Mouse (Mus musculus): ENCODE data around the gene Golt1a.

Golt1a gene

GRCm38 (mm10) chr1:133309652-133310267, at the start of gene Golt1a:
Golt1a (plus strand) TSS chr1:133309800.
- WGBS = 76% methylated on average over 14 of the region's 14 CpGs

- WGBS = 55% methylated on average over 6 of the region's 6 CpGs
Observed at GRCm38 (mm10) chr1:133262628-133263027, 47.0 kb upstream of the Golt1a start.

GRCm38 (mm10) chr1:133263134-133263533, 46.5 kb upstream of the Golt1a start:
- WGBS = 87% methylated on average over 7 of the region's 7 CpGs

- 82% methylated on average over 12 of the region's 12 CpGs for WGBS
Observed at GRCm38 (mm10) chr1:133264367-133264766, 45.2 kb upstream of the Golt1a start.

- WGBS = 78% methylated on average over 11 of the region's 11 CpGs
Observed at GRCm38 (mm10) chr1:133265114-133265766, 44.4 kb upstream of the Golt1a start.

GRCm38 (mm10) chr1:133267094-133267493, 42.5 kb upstream of the Golt1a start:
- WGBS = 72% methylated on average over 3 of the region's 3 CpGs

GRCm38 (mm10) chr1:133267813-133268492, 41.6 kb upstream of the Golt1a start:
- WGBS = 38% methylated on average over 10 of the region's 10 CpGs

- 82% methylated on average over 3 of the region's 3 CpGs for WGBS
Observed at GRCm38 (mm10) chr1:133268503-133268902, 41.1 kb upstream of the Golt1a start.

GRCm38 (mm10) chr1:133270336-133270735, 39.3 kb upstream of the Golt1a start:
- 78% methylated on average over 6 of the region's 6 CpGs for WGBS

- 96% methylated on average over 19 of the region's 19 CpGs for WGBS
Observed at GRCm38 (mm10) chr1:133274163-133274562, 35.4 kb upstream of the Golt1a start.

GRCm38 (mm10) chr1:133276983-133277382, 32.6 kb upstream of the Golt1a start:
- WGBS = 73% methylated on average over 5 of the region's 5 CpGs

GRCm38 (mm10) chr1:133278539-133278938, 31.1 kb upstream of the Golt1a start:
- WGBS = 83% methylated on average over 6 of the region's 6 CpGs

- 75% methylated on average over 15 of the region's 15 CpGs for WGBS
Observed at GRCm38 (mm10) chr1:133278946-133279631, 30.5 kb upstream of the Golt1a start.

- 53% methylated on average over 11 of the region's 11 CpGs for WGBS
Observed at GRCm38 (mm10) chr1:133279632-133280093, 29.9 kb upstream of the Golt1a start.

GRCm38 (mm10) chr1:133280537-133280936, 29.1 kb upstream of the Golt1a start:
- WGBS = 86% methylated on average over 2 of the region's 2 CpGs

GRCm38 (mm10) chr1:133285907-133286306, 23.7 kb upstream of the Golt1a start:
- WGBS = 87% methylated on average over 7 of the region's 7 CpGs

- WGBS = 50% methylated on average over 4 of the region's 4 CpGs
Observed at GRCm38 (mm10) chr1:133287051-133287450, 22.5 kb upstream of the Golt1a start.

GRCm38 (mm10) chr1:133287880-133288279, 21.7 kb upstream of the Golt1a start:
- 92% methylated on average over 12 of the region's 12 CpGs for WGBS

GRCm38 (mm10) chr1:133291888-133292287, 17.7 kb upstream of the Golt1a start:
- 74% methylated on average over 6 of the region's 6 CpGs for WGBS

GRCm38 (mm10) chr1:133296376-133296775, 13.2 kb upstream of the Golt1a start:
- 69% methylated on average over 9 of the region's 9 CpGs for WGBS

GRCm38 (mm10) chr1:133298816-133299215, 10.8 kb upstream of the Golt1a start:
- 53% methylated on average over 14 of the region's 14 CpGs for WGBS

GRCm38 (mm10) chr1:133302540-133302939, 7.1 kb upstream of the Golt1a start:
- WGBS = 39% methylated on average over 3 of the region's 3 CpGs

Data from cerebral cortex, adult 2 months (tissue).